Mouse (Mus musculus) neural tube, embryonic 15.5 days (tissue): ENCODE results near the gene Zzef1. TPM values are rescaled to one million over a fixed set of nuclear protein-coding genes. Genes with fewer than 3 reads are reported as not detected.
A peak's percentile ranks its signal among the peaks of the same experiment; 100 is the strongest.

Source experiments
- ATAC-seq: fragments of 200-750 bp; cut with Nextera tagmentation; 2 replicates; pipeline ENCODE4 v1.8.0; 2017; ENCODE audit warnings: mild to moderate bottlenecking, moderate TSS enrichment, moderate library complexity; ENCODE audit not compliant: low FRiP score
- H3K27ac ChIP-seq: fragments of 300-500 bp; sonication (generic); replicated peaks from 2 replicates; pipeline ENCODE4 v1.5.1; 2015; ENCODE audit warnings: mild to moderate bottlenecking, inconsistent platforms
- H3K27me3 ChIP-seq: fragments of 300-500 bp; sonication (generic); replicated peaks from 2 replicates; pipeline ENCODE4 v1.6.1; 2015; ENCODE audit warnings: inconsistent platforms
- H3K36me3 ChIP-seq: fragments of 300-500 bp; sonication (generic); 2 replicates; pipeline ENCODE4 v1.6.1; 2015; ENCODE audit warnings: inconsistent platforms
- H3K4me1 ChIP-seq: fragments of 300-500 bp; sonication (generic); 2 replicates; pipeline ENCODE4 v1.6.1; 2015; ENCODE audit warnings: inconsistent platforms
- H3K4me2 ChIP-seq: fragments of 300-500 bp; sonication (generic); 2 replicates; pipeline ENCODE4 v1.6.1; 2015; ENCODE audit warnings: inconsistent platforms, mild to moderate bottlenecking, moderate library complexity
- H3K4me3 ChIP-seq: fragments of 300-500 bp; sonication (generic); replicated peaks from 2 replicates; pipeline ENCODE4 v1.5.1; 2015; ENCODE audit warnings: mild to moderate bottlenecking, inconsistent platforms
- H3K9ac ChIP-seq: fragments of 300-500 bp; sonication (generic); replicated peaks from 2 replicates; pipeline ENCODE4 v1.6.1; 2015; ENCODE audit warnings: mild to moderate bottlenecking, inconsistent platforms
- H3K9me3 ChIP-seq: fragments of 300-500 bp; sonication (generic); replicated peaks from 2 replicates; pipeline ENCODE4 v1.6.1; 2016; ENCODE audit warnings: inconsistent platforms
- WGBS: fragments of 180-500 bp; shearing (Covaris S2); methylation state at CpG from one replicate; pipeline ENCODE4 v1.1.7; 2015; ENCODE audit warnings: mixed read lengths; 5-methylcytosine and 5-hydroxymethylcytosine counted together
- polyA plus RNA-seq: library from polyadenylated mRNA; unstranded; fragments of >200 nt; fragmentation: Nextera tagmentation; extraction: Ambion mirVana; gene quantifications from 2 replicates; pipeline ENCODE4 v1.2.1, GENCODE M21; 2015

Gene Zzef1
- polyA plus RNA-seq, 1 experiment from 2014 or later: 12.8 TPM

GRCm38 (mm10) chr11:72778957-72779356, 17.1 kb upstream of the Zzef1 start:
- Histone ChIP-seq H3K4me3 (no peak overlapping the region), H3K9me3 (no peaks in the 10 kb centered on the region), H3K4me1 (no peaks in the 10 kb centered on the region), H3K36me3 (0 out of 2 replicates have a peak, but pooled peaks cover 2% of the 10 kb centered on the region), H3K27me3 (no peaks in the 10 kb centered on the region), H3K27ac (no peak overlapping the region), H3K4me2 (no peak overlapping the region), H3K9ac (no peak overlapping the region)
- ATAC-seq: no peak

- no peak for ATAC-seq
- 76% methylated on average over 2 of the region's 2 CpGs for whole genome bisulfite sequencing
- Histone ChIP-seq H3K4me3 (no peak overlapping the region), H3K27ac (no peak overlapping the region), H3K9me3 (no peaks in the 10 kb centered on the region), H3K4me2 (no peak overlapping the region), H3K27me3 (no peaks in the 10 kb centered on the region), H3K36me3 (no peaks in the 10 kb centered on the region), H3K4me1 (no peaks in the 10 kb centered on the region), H3K9ac (no peak overlapping the region)
Observed at GRCm38 (mm10) chr11:72782103-72782502, 13.9 kb upstream of the Zzef1 start.

- Histone ChIP-seq H3K4me3 (no peak overlapping the region), H3K4me2 (no peak overlapping the region), H3K4me1 (no peaks in the 10 kb centered on the region), H3K27ac (no peak overlapping the region), H3K36me3 (no peaks in the 10 kb centered on the region), H3K9me3 (no peaks in the 10 kb centered on the region), H3K27me3 (no peaks in the 10 kb centered on the region), H3K9ac (no peak overlapping the region)
- 89% methylated on average over 3 of the region's 3 CpGs for WGBS
- no peak for ATAC-seq
Observed at GRCm38 (mm10) chr11:72782503-72782902, 13.5 kb upstream of the Zzef1 start.

GRCm38 (mm10) chr11:72792033-72792432, 4.0 kb upstream of the Zzef1 start:
- Histone ChIP-seq H3K9ac (no peak overlapping the region), H3K4me3 (no peak overlapping the region), H3K27me3 (no peaks in the 10 kb centered on the region), H3K4me1 (peaks cover 11% of the 10 kb centered on the region), H3K9me3 (no peaks in the 10 kb centered on the region), H3K27ac (no peak overlapping the region), H3K36me3 (no peaks in the 10 kb centered on the region), H3K4me2 (no peak overlapping the region)
- ATAC-seq: no peak

- Histone ChIP-seq H3K27me3 (no peaks in the 10 kb centered on the region), H3K9ac (peak overlapping the region; percentile 93), H3K4me3 (peak overlapping the region; percentile 93), H3K4me1 (peaks cover 30% of the 10 kb centered on the region), H3K9me3 (no peaks in the 10 kb centered on the region), H3K4me2 (peak overlapping the region; percentile 88), H3K27ac (peak overlapping the region; percentile 95), H3K36me3 (0 out of 2 replicates have a peak, but pooled peaks cover 6% of the 10 kb centered on the region)
- 20% methylated on average over 14 of the region's 14 CpGs for WGBS
- peak; percentile 42 for ATAC-seq
Observed at GRCm38 (mm10) chr11:72795149-72795454, 924 bp upstream of the Zzef1 start.

GRCm38 (mm10) chr11:72796296-72796687, 266 bp downstream of the Zzef1 start:
- H3K4me1 ChIP-seq: peaks cover 30% of the 10 kb centered on the region

GRCm38 (mm10) chr11:72796773-72797338, 830 bp downstream of the Zzef1 start:
- H3K36me3 ChIP-seq: 0 out of 2 replicates have a peak, but pooled peaks cover 6% of the 10 kb centered on the region
- H3K9me3 ChIP-seq: no peaks in the 10 kb centered on the region
- ATAC-seq: no peak
- 18% methylated on average over 10 of the region's 10 CpGs for WGBS
- H3K4me2 ChIP-seq: peak overlapping the region; percentile 88
- H3K4me1 ChIP-seq: peaks cover 30% of the 10 kb centered on the region
- H3K27me3 ChIP-seq: no peaks in the 10 kb centered on the region
- no peak overlapping the region for H3K27ac ChIP-seq
- peak overlapping the region; percentile 93 for H3K4me3 ChIP-seq
- peak overlapping the region; percentile 73 for H3K9ac ChIP-seq

More at GRCm38 (mm10) chr11:72796296-72796687, 266 bp downstream of the Zzef1 start:
- no peaks in the 10 kb centered on the region for H3K9me3 ChIP-seq
- peak overlapping the region; percentile 93 for H3K4me3 ChIP-seq
- H3K27ac ChIP-seq: peak overlapping the region; percentile 95
- H3K4me2 ChIP-seq: peak overlapping the region; percentile 88
- peak; percentile 35 for ATAC-seq
- H3K9ac ChIP-seq: peak overlapping the region; percentile 73
- no peaks in the 10 kb centered on the region for H3K27me3 ChIP-seq
- 1% methylated on average over 39 of the region's 42 CpGs for WGBS
- H3K36me3 ChIP-seq: 0 out of 2 replicates have a peak, but pooled peaks cover 6% of the 10 kb centered on the region

GRCm38 (mm10) chr11:72798112-72798511, 2.1 kb downstream of the Zzef1 start:
- no peaks in the 10 kb centered on the region for H3K27me3 ChIP-seq
- H3K36me3 ChIP-seq: 0 out of 2 replicates have a peak, but pooled peaks cover 6% of the 10 kb centered on the region
- no peak for ATAC-seq
- no peak overlapping the region for H3K4me3 ChIP-seq
- H3K9me3 ChIP-seq: no peaks in the 10 kb centered on the region
- H3K4me1 ChIP-seq: peaks cover 30% of the 10 kb centered on the region
- H3K4me2 ChIP-seq: no peak overlapping the region
- H3K9ac ChIP-seq: no peak overlapping the region; the same call in 1 of the 2 replicates
- no peak overlapping the region for H3K27ac ChIP-seq

GRCm38 (mm10) chr11:72801182-72801581, 5.2 kb downstream of the Zzef1 start:
- no peak for ATAC-seq
- H3K4me3 ChIP-seq: no peak overlapping the region
- H3K4me2 ChIP-seq: no peak overlapping the region
- H3K9me3 ChIP-seq: no peaks in the 10 kb centered on the region
- no peaks in the 10 kb centered on the region for H3K27me3 ChIP-seq
- peaks cover 23% of the 10 kb centered on the region for H3K4me1 ChIP-seq
- 0 out of 2 replicates have a peak, but pooled peaks cover 6% of the 10 kb centered on the region for H3K36me3 ChIP-seq
- H3K27ac ChIP-seq: no peak overlapping the region
- no peak overlapping the region for H3K9ac ChIP-seq

- Histone ChIP-seq H3K36me3 (0 out of 2 replicates have a peak, but pooled peaks cover 6% of the 10 kb centered on the region), H3K27me3 (no peaks in the 10 kb centered on the region), H3K27ac (no peak overlapping the region), H3K9me3 (no peaks in the 10 kb centered on the region), H3K4me3 (no peak overlapping the region), H3K4me2 (no peak overlapping the region), H3K4me1 (peaks cover 10% of the 10 kb centered on the region), H3K9ac (no peak overlapping the region)
- 91% methylated on average over 3 of the region's 3 CpGs for WGBS
- no peak for ATAC-seq
Observed at GRCm38 (mm10) chr11:72803038-72803437, 7.0 kb downstream of the Zzef1 start.

- no peaks in the 10 kb centered on the region for H3K27me3 ChIP-seq
- ATAC-seq: no peak
- no peak overlapping the region for H3K4me2 ChIP-seq
- no peak overlapping the region for H3K27ac ChIP-seq
- H3K4me1 ChIP-seq: no peaks in the 10 kb centered on the region; the same call in 1 of the 2 replicates
- no peak overlapping the region for H3K9ac ChIP-seq
- no peaks in the 10 kb centered on the region for H3K36me3 ChIP-seq
- no peak overlapping the region for H3K4me3 ChIP-seq
- H3K9me3 ChIP-seq: no peaks in the 10 kb centered on the region
Observed at GRCm38 (mm10) chr11:72804586-72804985, 8.6 kb downstream of the Zzef1 start.

GRCm38 (mm10) chr11:72805232-72805631, 9.2 kb downstream of the Zzef1 start:
- WGBS: 90% methylated on average over 3 of the region's 3 CpGs
- no peak overlapping the region for H3K27ac ChIP-seq

More at GRCm38 (mm10) chr11:72805232-72805631, 9.2 kb downstream of the Zzef1 start:
- Histone ChIP-seq H3K4me1 (no peaks in the 10 kb centered on the region; the same call in 1 of the 2 replicates), H3K4me3 (no peak overlapping the region), H3K27me3 (no peaks in the 10 kb centered on the region), H3K9ac (no peak overlapping the region), H3K4me2 (no peak overlapping the region), H3K9me3 (no peaks in the 10 kb centered on the region), H3K36me3 (no peaks in the 10 kb centered on the region)
- ATAC-seq: no peak
